Mouse (Mus musculus): ENCODE results near the gene Tspan17.

DNA sequence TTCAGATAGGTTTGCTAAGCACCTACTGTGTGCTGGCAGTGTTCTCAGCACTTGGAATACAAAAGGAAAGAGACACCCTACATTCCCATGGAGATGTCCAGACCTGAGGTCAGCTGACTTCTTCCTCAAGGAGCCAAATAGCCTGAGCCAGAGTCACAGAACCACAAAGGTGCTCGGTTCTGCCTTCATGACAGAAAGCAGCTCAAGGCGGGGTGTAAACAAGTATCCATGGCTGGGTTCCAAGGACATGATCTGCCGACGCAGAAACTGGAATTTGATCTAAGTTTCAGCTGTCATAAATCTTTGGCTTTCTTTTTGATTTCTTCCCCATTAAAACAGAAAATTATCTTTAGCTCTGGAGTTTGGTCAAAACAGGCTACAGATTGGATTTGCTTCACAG lies 11.0 kb downstream of the Tspan17 start:
- TF ChIP-seq CTCF (IDR thresholded peaks at IDR 0.05; ENCODE audit: low read depth, low read length), result no peak
- no peak for TF ChIP-seq POLR2A (IDR thresholded peaks at IDR 0.05; ENCODE audit: borderline replicate concordance, low read depth, low read length)
